Mouse (Mus musculus): ENCODE measurements around the gene Gm20873. TPM values are rescaled to one million over a fixed set of nuclear protein-coding genes. Genes with fewer than 3 reads are reported as not detected.
"Not testable (repeated sequence)": the region's sequence is repeated elsewhere in the genome, so short reads cannot be mapped to it uniquely, and the experiment has no call there.

Gm20873 gene
- not detected in 2 replicates for polyA plus RNA-seq (2015; fragmentation: Nextera tagmentation; extraction: Ambion mirVana)

GRCm38 (mm10) chrY:6266798-6267197 lies at the start of gene Gm20873:
Gene Gm20873 (plus strand): TSS chrY:6267098.
- H3K4me1 ChIP-seq; H3K36me3 ChIP-seq; H3K27me3 ChIP-seq (replicated peaks); H3K27ac ChIP-seq (replicated peaks); H3K4me3 ChIP-seq; H3K9me3 ChIP-seq; H3K4me2 ChIP-seq; H3K9ac ChIP-seq; ATAC-seq (ENCODE audit: extremely low read depth, insufficient number of reproducible peaks, low FRiP score, low TSS enrichment): not testable (repeated sequence)

GRCm38 (mm10) chrY:6237895-6238294 lies 29.0 kb upstream of the Gm20873 start, which contains the start of gene Gm21746:
Gene Gm21746 (minus strand): TSS chrY:6237995.
- H3K27me3 ChIP-seq (replicated peaks); H3K4me3 ChIP-seq; ATAC-seq (ENCODE audit: extremely low read depth, insufficient number of reproducible peaks, low FRiP score, low TSS enrichment); H3K9me3 ChIP-seq; H3K4me1 ChIP-seq; H3K4me2 ChIP-seq; H3K9ac ChIP-seq; H3K27ac ChIP-seq (replicated peaks); H3K36me3 ChIP-seq: not testable (repeated sequence)
- WGBS: 59% methylated on average over 3 of the region's 3 CpGs

Other genes with a start within 250 kb of the Gm20873 start
- not detected in 2 replicates for gene Gm21746, start 29.1 kb upstream of the Gm20873 start, polyA plus RNA-seq (2015; fragmentation: Nextera tagmentation; extraction: Ambion mirVana)

All from heart, embryonic 13.5 days (tissue).